Mouse (Mus musculus): ENCODE results near the gene Gm45062.

GRCm38 (mm10) chr6:8354846-8355245, 95.6 kb downstream of the Gm45062 start:
- TF ChIP-seq CTCF (IDR thresholded peaks at IDR 0.05; ENCODE audit: low read depth, low read length): no peak
- TF ChIP-seq POLR2A (IDR thresholded peaks at IDR 0.05; ENCODE audit: insufficient read depth, low read length): no peak

Measured in ES-Bruce4 (cell line).